Mouse (Mus musculus) hindbrain, embryonic 16.5 days (tissue): ENCODE results near the gene Cldn6. TPM values are rescaled to one million over a fixed set of nuclear protein-coding genes. Genes with fewer than 3 reads are reported as not detected.
A peak's percentile ranks its signal among the peaks of the same experiment; 100 is the strongest.

Experiments
- ATAC-seq: fragments of 200-750 bp; cut with Nextera tagmentation; 2 replicates; pipeline ENCODE4 v1.8.0; 2017; ENCODE audit warnings: moderate TSS enrichment, moderate library complexity
- H3K27ac ChIP-seq: fragments of 300-500 bp; sonication (generic); 2 replicates; pipeline ENCODE4 v1.5.1; 2014; ENCODE audit warnings: low read depth, mild to moderate bottlenecking, control low read depth, low read length, moderate library complexity
- H3K27me3 ChIP-seq: fragments of 300-500 bp; sonication (generic); replicated peaks from 2 replicates; pipeline ENCODE4 v1.6.1; 2014; ENCODE audit warnings: low read length; ENCODE audit not compliant: control insufficient read depth, insufficient read depth
- H3K36me3 ChIP-seq: fragments of 300-500 bp; sonication (generic); 2 replicates; pipeline ENCODE4 v1.6.1; 2014; ENCODE audit warnings: mild to moderate bottlenecking, low read length, moderate library complexity, mixed read lengths; ENCODE audit not compliant: control insufficient read depth, insufficient read depth
- H3K4me1 ChIP-seq: fragments of 300-500 bp; sonication (generic); 2 replicates; pipeline ENCODE4 v1.6.1; 2014; ENCODE audit warnings: low read depth, low read length; ENCODE audit not compliant: control insufficient read depth, insufficient read depth
- H3K4me2 ChIP-seq: fragments of 300-500 bp; sonication (generic); 2 replicates; pipeline ENCODE4 v1.6.1; 2014; ENCODE audit warnings: mild to moderate bottlenecking, low read length, control low read depth, moderate library complexity
- H3K4me3 ChIP-seq: fragments of 300-500 bp; sonication (generic); 2 replicates; pipeline ENCODE4 v1.5.1; 2014; ENCODE audit warnings: mild to moderate bottlenecking, low read length, control low read depth, moderate library complexity
- H3K9ac ChIP-seq: fragments of 300-500 bp; sonication (generic); 2 replicates; pipeline ENCODE4 v1.6.1; 2014; ENCODE audit warnings: low read depth, mild to moderate bottlenecking, control low read depth, low read length, moderate library complexity
- H3K9me3 ChIP-seq: fragments of 300-500 bp; sonication (generic); 2 replicates; pipeline ENCODE4 v1.6.1; 2014; ENCODE audit warnings: mild to moderate bottlenecking, low read length, moderate library complexity; ENCODE audit not compliant: control insufficient read depth
- WGBS: fragments of 180-500 bp; shearing (Covaris S2); extraction: QIAGEN DNeasy Blood & Tissue Kit; methylation state at CpG from one replicate; pipeline ENCODE4 v1.1.7; 2014; 5-methylcytosine and 5-hydroxymethylcytosine counted together
- polyA plus RNA-seq: library from polyadenylated mRNA; unstranded; fragments of >200 nt; fragmentation: Nextera tagmentation; extraction: Ambion mirVana; gene quantifications from 2 replicates; pipeline ENCODE4 v1.2.1, GENCODE M21; 2015

The Cldn6 gene
- polyA plus RNA-seq, 1 experiment from 2014 or later: 0.34 TPM

DNA sequence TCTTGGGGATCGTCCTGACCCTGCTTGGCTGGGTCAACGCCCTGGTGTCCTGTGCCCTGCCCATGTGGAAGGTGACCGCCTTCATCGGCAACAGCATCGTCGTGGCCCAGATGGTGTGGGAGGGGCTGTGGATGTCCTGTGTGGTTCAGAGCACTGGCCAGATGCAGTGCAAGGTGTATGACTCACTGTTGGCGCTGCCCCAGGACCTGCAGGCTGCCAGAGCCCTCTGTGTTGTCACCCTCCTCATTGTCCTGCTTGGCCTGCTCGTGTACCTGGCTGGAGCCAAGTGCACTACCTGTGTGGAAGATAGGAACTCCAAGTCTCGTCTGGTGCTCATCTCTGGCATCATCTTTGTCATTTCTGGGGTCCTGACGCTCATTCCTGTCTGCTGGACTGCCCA is 2.0 kb downstream of the Cldn6 start:
- H3K9ac ChIP-seq: no peak overlapping the region
- peaks cover 55% of the 10 kb centered on the region for H3K27me3 ChIP-seq
- no peak overlapping the region for H3K4me2 ChIP-seq
- no peak for ATAC-seq
- no peaks in the 10 kb centered on the region for H3K36me3 ChIP-seq
- H3K9me3 ChIP-seq: no peaks in the 10 kb centered on the region
- peaks cover 20% of the 10 kb centered on the region for H3K4me1 ChIP-seq
- no peak overlapping the region for H3K4me3 ChIP-seq
- H3K27ac ChIP-seq: no peak overlapping the region
- WGBS: 73% methylated on average over 10 of the region's 10 CpGs

DNA sequence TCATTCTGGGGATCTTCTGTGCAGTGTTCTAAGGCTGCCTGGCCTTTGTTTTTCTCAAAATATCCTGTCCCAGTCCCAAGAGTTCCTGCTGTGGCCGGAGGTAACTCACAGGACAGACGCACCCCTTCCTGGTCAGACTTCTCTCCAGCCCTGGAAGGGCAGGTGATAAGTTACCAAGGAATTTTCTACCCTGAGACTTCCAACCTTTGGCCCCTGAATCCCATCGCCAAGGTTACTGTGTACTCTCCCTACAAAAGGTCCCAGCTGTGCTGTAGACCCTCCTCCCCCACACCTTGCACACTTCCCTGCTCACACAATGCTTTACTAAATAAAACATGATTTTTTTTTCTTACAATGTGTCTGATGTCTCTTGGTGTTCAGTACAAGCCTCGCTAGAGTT is 3.0 kb downstream of the Cldn6 start:
- H3K4me3 ChIP-seq: no peak overlapping the region
- H3K36me3 ChIP-seq: no peaks in the 10 kb centered on the region
- WGBS: 60% methylated on average over 4 of the region's 4 CpGs
- peaks cover 52% of the 10 kb centered on the region for H3K27me3 ChIP-seq
- no peak overlapping the region for H3K9ac ChIP-seq
- peaks cover 10% of the 10 kb centered on the region for H3K4me1 ChIP-seq
- no peak overlapping the region for H3K27ac ChIP-seq
- ATAC-seq: no peak
- no peak overlapping the region for H3K4me2 ChIP-seq
- no peaks in the 10 kb centered on the region for H3K9me3 ChIP-seq

- Histone ChIP-seq H3K4me3 (no peak overlapping the region), H3K27ac (no peak overlapping the region), H3K4me1 (peaks cover 8% of the 10 kb centered on the region; the same call in 1 of the 2 replicates), H3K36me3 (no peaks in the 10 kb centered on the region), H3K4me2 (no peak overlapping the region), H3K27me3 (peaks cover 52% of the 10 kb centered on the region), H3K9me3 (no peaks in the 10 kb centered on the region), H3K9ac (no peak overlapping the region)
- 70% methylated on average over 3 of the region's 3 CpGs for WGBS
- no peak for ATAC-seq
Measured at GRCm38 (mm10) chr17:23682530-23682929, 3.5 kb downstream of the Cldn6 start.

DNA sequence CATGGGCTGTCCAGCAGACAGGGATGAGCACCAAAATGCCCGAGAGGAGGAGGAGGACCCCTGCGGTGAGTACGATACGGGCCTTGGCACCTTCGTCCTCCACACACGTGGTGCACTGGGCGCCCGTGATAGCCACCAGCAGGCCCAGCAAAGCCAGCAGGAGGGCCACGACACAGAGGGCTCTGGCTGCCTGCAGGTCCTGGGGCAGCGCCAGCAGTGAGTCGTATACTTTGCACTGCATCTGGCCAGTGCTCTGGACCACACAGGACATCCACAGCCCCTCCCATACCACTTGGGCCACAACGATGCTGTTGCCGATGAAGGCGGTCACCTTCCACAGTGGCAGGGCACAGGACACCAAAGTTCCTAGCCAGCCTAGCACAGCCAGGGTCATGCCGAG is 4.2 kb downstream of the Cldn6 start:
- H3K36me3 ChIP-seq: no peaks in the 10 kb centered on the region
- H3K9ac ChIP-seq: no peak overlapping the region
- H3K27ac ChIP-seq: no peak overlapping the region
- no peak overlapping the region for H3K4me2 ChIP-seq
- peaks cover 6% of the 10 kb centered on the region; the same call in 1 of the 2 replicates for H3K4me1 ChIP-seq
- peaks cover 51% of the 10 kb centered on the region for H3K27me3 ChIP-seq
- no peak for ATAC-seq
- no peaks in the 10 kb centered on the region for H3K9me3 ChIP-seq
- WGBS: 27% methylated on average over 15 of the region's 15 CpGs
- H3K4me3 ChIP-seq: no peak overlapping the region

DNA sequence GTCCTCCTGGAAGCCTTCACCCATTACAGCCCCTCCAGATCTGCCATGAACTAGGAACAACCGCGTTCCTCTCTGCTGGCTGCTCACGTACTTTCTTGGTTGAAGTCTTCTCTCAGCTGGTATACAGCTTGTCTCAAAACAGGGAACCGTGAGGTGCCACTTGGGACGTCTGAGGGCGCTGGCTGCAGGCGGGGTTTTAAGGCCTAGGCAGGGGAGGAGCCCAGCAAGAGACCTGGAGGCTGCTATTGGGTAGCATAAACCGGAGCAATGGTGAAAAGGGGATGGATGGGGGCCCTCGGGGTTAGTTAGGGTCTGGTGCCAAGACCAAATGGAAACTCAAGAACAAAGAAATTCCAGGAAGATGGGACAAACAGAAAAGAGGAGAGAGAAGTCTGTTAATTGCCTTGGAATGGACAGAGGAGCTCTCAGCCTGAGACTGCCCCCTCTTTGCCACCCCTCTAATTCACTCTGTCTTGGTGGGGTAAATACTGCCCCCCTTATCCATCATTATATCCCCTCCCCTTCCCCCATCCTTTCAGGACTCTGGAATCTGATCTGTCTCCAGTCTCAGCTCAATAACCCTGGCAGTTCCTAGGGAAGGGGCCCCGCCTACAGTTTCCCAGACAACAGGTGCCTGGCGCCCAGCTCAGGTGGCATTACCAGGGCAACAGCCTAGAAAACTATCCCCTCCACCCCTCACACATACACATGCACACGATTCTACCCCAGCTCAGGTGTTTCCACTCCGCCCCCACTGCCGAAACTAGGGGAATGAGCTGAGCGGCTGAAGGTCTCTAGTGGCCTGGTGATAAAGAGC is 5.0 kb downstream of the Cldn6 start, which contains the start of gene Cldn9:
Cldn9 (minus strand) TSS at position 171 of the 817 bp plus-strand sequence.
- no peak within 1 kb of the TSS for H3K27ac ChIP-seq
- H3K9me3 ChIP-seq: no peaks in the 10 kb centered on the region
- H3K36me3 ChIP-seq: no peaks in the 10 kb centered on the region
- ATAC-seq: 0 out of 2 replicates have a peak, but pooled peaks have one; percentile 51
- H3K4me1 ChIP-seq: peaks cover 6% of the 10 kb centered on the region; the same call in 1 of the 2 replicates
- WGBS: 15% methylated on average over 15 of the region's 15 CpGs
- no peak within 1 kb of the TSS for H3K4me2 ChIP-seq
- peaks cover 45% of the 10 kb centered on the region for H3K27me3 ChIP-seq
- H3K4me3 ChIP-seq: no peak within 1 kb of the TSS
- no peak within 1 kb of the TSS for H3K9ac ChIP-seq

GRCm38 (mm10) chr17:23694491-23694890 is 15.4 kb downstream of the Cldn6 start:
- WGBS: 88% methylated on average over 1 of the region's 1 CpGs
- no peaks in the 10 kb centered on the region for H3K9me3 ChIP-seq
- ATAC-seq: no peak
- no peak overlapping the region for H3K4me2 ChIP-seq
- no peak overlapping the region for H3K4me3 ChIP-seq
- H3K36me3 ChIP-seq: no peaks in the 10 kb centered on the region
- H3K27ac ChIP-seq: no peak overlapping the region
- no peak overlapping the region for H3K9ac ChIP-seq
- H3K4me1 ChIP-seq: peaks cover 5% of the 10 kb centered on the region
- peaks cover 11% of the 10 kb centered on the region for H3K27me3 ChIP-seq

DNA sequence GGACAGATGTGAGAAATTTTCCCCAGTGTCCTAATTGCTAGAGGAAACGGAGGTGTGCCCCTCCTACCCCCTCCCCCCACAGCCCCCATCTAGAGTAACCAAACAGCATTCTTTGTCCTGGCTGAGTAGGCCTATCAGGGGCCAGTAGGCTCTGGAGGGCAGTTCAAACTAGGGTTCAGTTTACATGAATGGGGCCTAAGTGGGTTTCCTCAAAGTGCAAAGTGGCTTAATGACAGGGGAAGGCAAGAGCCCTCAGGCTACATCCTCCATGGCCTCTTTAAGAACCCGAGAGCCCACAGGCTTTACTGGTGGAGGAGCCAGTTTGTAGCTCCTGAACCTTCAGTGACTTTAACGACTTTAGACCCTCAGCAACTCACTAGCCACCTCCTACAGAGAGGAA is 16.8 kb downstream of the Cldn6 start:
- peaks cover 11% of the 10 kb centered on the region for H3K27me3 ChIP-seq
- ATAC-seq: no peak
- H3K4me3 ChIP-seq: no peak overlapping the region
- H3K4me2 ChIP-seq: no peak overlapping the region
- no peak overlapping the region for H3K27ac ChIP-seq
- no peaks in the 10 kb centered on the region for H3K9me3 ChIP-seq
- no peak overlapping the region for H3K9ac ChIP-seq
- no peaks in the 10 kb centered on the region for H3K36me3 ChIP-seq
- 16% methylated on average over 3 of the region's 3 CpGs for WGBS
- H3K4me1 ChIP-seq: peaks cover 7% of the 10 kb centered on the region

DNA sequence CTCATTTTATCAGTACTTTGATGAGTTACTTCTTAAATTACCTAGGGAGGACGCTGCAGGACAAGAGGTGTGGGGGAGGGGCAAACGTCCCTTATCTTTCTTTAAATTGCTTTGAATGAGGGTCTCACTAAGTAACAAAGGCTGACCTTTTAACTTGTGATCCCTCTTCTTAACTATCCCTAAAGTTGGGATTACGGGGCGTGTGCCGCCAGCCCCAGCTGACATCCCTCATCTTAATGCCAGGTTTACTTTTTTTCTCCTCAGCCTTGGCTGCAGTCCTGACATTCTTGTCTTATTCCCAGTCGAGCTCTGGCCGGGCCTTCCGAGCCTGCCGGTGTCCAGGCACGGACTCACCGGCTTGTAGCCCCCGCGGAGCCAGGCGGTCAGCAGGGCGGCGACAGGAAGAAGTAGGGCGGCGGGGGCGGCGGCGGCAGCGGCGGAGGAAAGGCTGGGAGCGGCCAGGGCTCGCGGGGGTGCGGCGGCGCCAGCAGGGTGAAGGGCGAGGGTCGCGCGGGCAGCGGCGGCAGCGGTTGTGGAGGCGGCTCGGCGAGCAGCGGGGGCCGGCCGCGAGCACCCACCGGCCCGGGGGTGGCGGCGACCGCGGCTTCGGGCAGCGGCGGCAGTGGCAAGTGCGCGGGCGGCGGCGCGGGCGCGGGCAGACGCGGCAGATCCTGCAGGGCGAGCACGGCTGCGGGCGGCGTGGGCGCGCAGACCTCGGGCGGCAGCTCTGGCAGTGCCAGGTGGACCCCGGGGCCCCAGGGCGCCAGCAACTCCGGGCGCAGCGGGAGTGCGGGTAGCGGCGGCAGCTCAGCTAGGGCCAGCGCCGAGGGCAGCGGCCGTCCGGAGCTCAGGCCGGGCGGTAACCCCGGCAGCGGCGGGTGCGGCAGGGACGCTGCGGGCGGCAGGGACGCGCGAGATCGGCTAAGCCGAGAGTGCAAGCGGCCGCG is 20.4 kb downstream of the Cldn6 start:
- Histone ChIP-seq H3K4me1 (peaks cover 7% of the 10 kb centered on the region), H3K4me2 (peak overlapping the region; percentile 97), H3K36me3 (no peaks in the 10 kb centered on the region), H3K27me3 (peaks cover 11% of the 10 kb centered on the region), H3K9ac (peak overlapping the region; percentile 74), H3K9me3 (no peaks in the 10 kb centered on the region), H3K4me3 (peak overlapping the region; percentile 83), H3K27ac (peak overlapping the region; percentile 75)
- WGBS: under 1% methylated on average over 81 of the region's 101 CpGs
- no peak; the same call in 1 of the 2 replicates for ATAC-seq

GRCm38 (mm10) chr17:23700079-23700478 is 21.0 kb downstream of the Cldn6 start:
- peak overlapping the region; percentile 83 for H3K4me3 ChIP-seq
- no peaks in the 10 kb centered on the region for H3K9me3 ChIP-seq
- 0% methylated on average over 15 of the region's 28 CpGs for WGBS
- peak overlapping the region; percentile 74 for H3K9ac ChIP-seq
- H3K4me1 ChIP-seq: peaks cover 7% of the 10 kb centered on the region
- H3K4me2 ChIP-seq: peak overlapping the region; percentile 97
- H3K27me3 ChIP-seq: peaks cover 11% of the 10 kb centered on the region
- no peaks in the 10 kb centered on the region for H3K36me3 ChIP-seq
- H3K27ac ChIP-seq: peak overlapping the region; percentile 75
- peak; percentile 97 for ATAC-seq
